Mouse (Mus musculus) megakaryocyte, embryonic 14.5 days (primary cell): Measurements from ENCODE around the gene Usp33.

ENCODE experiments used
- FLI1 ChIP-seq: IDR thresholded peaks from 2 replicates; pipeline ENCODE4 v1.6.1; 2012; ENCODE audit warnings: low read length, inconsistent platforms, mixed read lengths
- GATA1 ChIP-seq: IDR thresholded peaks from 3 replicates; pipeline ENCODE4 v1.6.1; 2012; ENCODE audit warnings: mixed read lengths, low read length, inconsistent platforms, borderline replicate concordance

GRCm38 (mm10) chr3:152352289-152352688 lies 6.0 kb downstream of the Usp33 start:
- TF ChIP-seq GATA1 (no peak), FLI1 (no peak)
